9 mouse cellular contexts compared by ENCODE assay signal in genomic region chr12:80231317-80231716, GRCm38 (mm10). TPM values are rescaled to one million over a fixed set of nuclear protein-coding genes. Genes with fewer than 3 reads are reported as not detected.
DNase-seq lines count a peak whose midpoint lies in the region; ATAC-seq and TF ChIP-seq lines count a peak whose summit lies in the region.
"Had no signal": no experiment of that assay in that cellular context is flagged by ENCODE, and none has a peak within 500 bp of the region (broad histone marks: within the 10 kb centered on the region; RNA-seq: fewer than 3 reads in every experiment).

No protein-coding gene starts in this region.

- H3K27ac ChIP-seq in midbrain, embryonic 10.5 days (replicated peaks) = peak overlapping the region; percentile 80
- H3K27ac ChIP-seq in midbrain, embryonic 14.5 days (replicated peaks; ENCODE audit: low read depth, low read length) = no peak overlapping the region; the same call in 1 of the 2 replicates
- peak overlapping the region; percentile 89 for H3K27ac ChIP-seq in heart, adult 2 months
- peak overlapping the region; percentile 92 for H3K27ac ChIP-seq in intestine, postnatal 0 days (ENCODE audit: low read depth, low read length)
- peak overlapping the region; percentile 97 for H3K27ac ChIP-seq in stomach, embryonic 16.5 days (ENCODE audit: low read length)

- H3K4me1 ChIP-seq in midbrain, embryonic 10.5 days = peaks cover 47% of the 10 kb centered on the region
- H3K4me1 ChIP-seq in midbrain, embryonic 14.5 days (ENCODE audit: control insufficient read depth, insufficient read depth, low read length) = peaks cover 15% of the 10 kb centered on the region; the same call in 1 of the 2 replicates
- peaks cover 32% of the 10 kb centered on the region for H3K4me1 ChIP-seq in heart, adult 2 months (ENCODE audit: control insufficient read depth, insufficient read depth, low read length)
- peaks cover 44% of the 10 kb centered on the region for H3K4me1 ChIP-seq in intestine, postnatal 0 days (replicated peaks; ENCODE audit: control insufficient read depth, insufficient read depth, low read length)
- H3K4me1 ChIP-seq in stomach, embryonic 16.5 days (ENCODE audit: control insufficient read depth, insufficient read depth, low read length) = peaks cover 66% of the 10 kb centered on the region

- H3K79me2 ChIP-seq in heart, adult 2 months (replicated peaks; ENCODE audit: control insufficient read depth, insufficient read depth, low read length) = peaks cover 1% of the 10 kb centered on the region; the same call in 1 of the 2 replicates

- H3K9ac ChIP-seq in midbrain, embryonic 14.5 days (replicated peaks; ENCODE audit: low read length) = no peak overlapping the region
- H3K9ac ChIP-seq in heart, adult 2 months (ENCODE audit: low read depth, low read length) = peak overlapping the region; percentile 23
- 0 out of 2 replicates have a peak overlapping the region, but pooled peaks have one; percentile 13 for H3K9ac ChIP-seq in intestine, postnatal 0 days (ENCODE audit: low read depth, low read length)
- peak overlapping the region; percentile 20; the same call in 1 of the 2 replicates for H3K9ac ChIP-seq in stomach, embryonic 16.5 days (ENCODE audit: low read length)

- H3K36me3 ChIP-seq in midbrain, embryonic 10.5 days = peaks cover 26% of the 10 kb centered on the region
- H3K36me3 ChIP-seq in midbrain, embryonic 14.5 days (ENCODE audit: control insufficient read depth, insufficient read depth, low read length) = no peaks in the 10 kb centered on the region
- peaks cover 5% of the 10 kb centered on the region for H3K36me3 ChIP-seq in heart, adult 2 months (ENCODE audit: control insufficient read depth, insufficient read depth, low read length)
- peaks cover 8% of the 10 kb centered on the region; the same call in 1 of the 2 replicates for H3K36me3 ChIP-seq in intestine, postnatal 0 days (ENCODE audit: control insufficient read depth, insufficient read depth)
- H3K36me3 ChIP-seq in stomach, embryonic 16.5 days (ENCODE audit: control insufficient read depth, insufficient read depth, low read length) = peaks cover 6% of the 10 kb centered on the region

- no peaks in the 10 kb centered on the region for H3K27me3 ChIP-seq in midbrain, embryonic 10.5 days (ENCODE audit: low read depth, poor library complexity, severe bottlenecking)
- H3K27me3 ChIP-seq in midbrain, embryonic 14.5 days (ENCODE audit: control insufficient read depth, insufficient read depth, low read length) = no peaks in the 10 kb centered on the region
- H3K27me3 ChIP-seq in heart, adult 2 months (ENCODE audit: control insufficient read depth, insufficient read depth, low read length) = no peaks in the 10 kb centered on the region
- H3K27me3 ChIP-seq in intestine, postnatal 0 days (replicated peaks; ENCODE audit: control insufficient read depth, insufficient read depth, low read length) = no peaks in the 10 kb centered on the region
- no peaks in the 10 kb centered on the region for H3K27me3 ChIP-seq in stomach, embryonic 16.5 days (ENCODE audit: control insufficient read depth, insufficient read depth, low read length)

- no peak for DNase-seq in midbrain, embryonic 10.5 days (ENCODE audit: low spot score)
- no peak for DNase-seq in midbrain, embryonic 14.5 days
- DNase-seq in heart, adult 2 months = peak in 1 of 2 experiments; percentile 28
- no peak for DNase-seq in ovary, postnatal 36 days (ENCODE audit: low spot score)
- no peak for DNase-seq in left cerebral cortex, postnatal 25 days (ENCODE audit: low spot score in 2 of 2)
- DNase-seq: adrenal gland, postnatal 25 days had no signal

- ATAC-seq in midbrain, embryonic 14.5 days (ENCODE audit: low FRiP score, low TSS enrichment) = no peak
- no peak for ATAC-seq in intestine, postnatal 0 days
- no peak for ATAC-seq in stomach, embryonic 16.5 days (ENCODE audit: insufficient read depth, low FRiP score)
- no peak for ATAC-seq in cerebellum, adult (ENCODE audit: insufficient number of reproducible peaks, low FRiP score, low TSS enrichment)

- TF ChIP-seq POLR2A in heart, adult 2 months (IDR thresholded peaks at IDR 0.05; ENCODE audit: insufficient read depth, low read depth, low read length) = no peak

- H3K9me3 ChIP-seq in midbrain, embryonic 10.5 days (replicated peaks) = peaks cover 11% of the 10 kb centered on the region; the same call in 1 of the 2 replicates
- H3K9me3 ChIP-seq in midbrain, embryonic 14.5 days (ENCODE audit: control insufficient read depth, low read length) = no peaks in the 10 kb centered on the region
- H3K9me3 ChIP-seq in intestine, postnatal 0 days (ENCODE audit: control insufficient read depth) = no peaks in the 10 kb centered on the region
- 0 out of 2 replicates have a peak, but pooled peaks cover 2% of the 10 kb centered on the region for H3K9me3 ChIP-seq in stomach, embryonic 16.5 days (replicated peaks; ENCODE audit: control insufficient read depth, low read length)

- no peak overlapping the region for H3K4me2 ChIP-seq in midbrain, embryonic 14.5 days (ENCODE audit: low read length)
- no peak overlapping the region; the same call in 1 of the 2 replicates for H3K4me2 ChIP-seq in intestine, postnatal 0 days (replicated peaks; ENCODE audit: low read depth)
- peak overlapping the region; percentile 45; the same call in 1 of the 2 replicates for H3K4me2 ChIP-seq in stomach, embryonic 16.5 days (ENCODE audit: low read depth, low read length)

- 41% methylated on average over 5 of the region's 5 CpGs for WGBS in midbrain, embryonic 10.5 days
- WGBS in midbrain, embryonic 14.5 days = 40% methylated on average over 5 of the region's 5 CpGs
- WGBS in heart, adult 2 months = 26% methylated on average over 5 of the region's 5 CpGs
- 15% methylated on average over 5 of the region's 5 CpGs for WGBS in intestine, postnatal 0 days
- 20% methylated on average over 5 of the region's 5 CpGs for WGBS in stomach, embryonic 16.5 days

- TF ChIP-seq EP300 in heart, adult 2 months (IDR thresholded peaks at IDR 0.05; ENCODE audit: insufficient read depth, low read depth, low read length) = no peak

- intact Hi-C loops in heart, adult 2 months (cut with DNase I) = loop anchor here (2.0 kb wide), 1 partner anchor 15 kb away; no protein-coding TSS in a partner anchor
- intact Hi-C loops in left cerebral cortex, postnatal 25 days (cut with DNase I) = no loop called here

- no peak overlapping the region for H3K4me3 ChIP-seq in midbrain, embryonic 10.5 days
- H3K4me3 ChIP-seq in midbrain, embryonic 14.5 days (replicated peaks; ENCODE audit: low read depth, low read length) = no peak overlapping the region
- H3K4me3 ChIP-seq in heart, adult 2 months = no peak overlapping the region
- H3K4me3 ChIP-seq in intestine, postnatal 0 days (ENCODE audit: low read depth, low read length) = no peak overlapping the region
- no peak overlapping the region for H3K4me3 ChIP-seq in stomach, embryonic 16.5 days (replicated peaks; ENCODE audit: low read length)

- TF ChIP-seq CTCF in heart, adult 2 months (IDR thresholded peaks at IDR 0.05) = no peak
- TF ChIP-seq CTCF in intestine, postnatal 0 days (IDR thresholded peaks at IDR 0.05; ENCODE audit: low read depth) = no peak

RNA-seq across cellular contexts. Expression of gene Actn1, which starts 28.9 kb away (rescaled TPM):
- 23.1 and 24.9 TPM in 2 replicates for polyA plus RNA-seq in midbrain, embryonic 10.5 days (2016; fragmentation: Nextera tagmentation; extraction: Ambion mirVana)
- 6.2 and 7.9 TPM in 2 replicates for polyA plus RNA-seq in midbrain, embryonic 14.5 days (2014; fragmentation: Nextera tagmentation; extraction: Ambion mirVana)
- 10 to 100 TPM; 30.6 to 31.7 TPM for total RNA-seq in heart, adult 2 months (2021)
- 29.0 and 31.1 TPM in 2 replicates for polyA plus RNA-seq in heart, adult 2 months (2012; rRNA removed)
- 28.7 and 29.3 TPM in 2 replicates for polyA plus RNA-seq in intestine, postnatal 0 days (2015; fragmentation: Nextera tagmentation; extraction: Ambion mirVana)
- polyA plus RNA-seq in stomach, embryonic 16.5 days (2015; fragmentation: Nextera tagmentation; extraction: Ambion mirVana) = 51.2 and 52.7 TPM in 2 replicates
- total RNA-seq in left cerebral cortex, postnatal 25 days (2021) = 100 to 1,000 TPM; 131 to 146 TPM
